Mouse (Mus musculus) liver, postnatal 0 days (tissue): ENCODE data around the gene Sept11. TPM values are rescaled to one million over a fixed set of nuclear protein-coding genes. Genes with fewer than 3 reads are reported as not detected.

Experiments
- ATAC-seq: fragments of 200-750 bp; cut with Nextera tagmentation; 2 replicates; pipeline ENCODE4 v1.8.0; 2017; ENCODE audit warnings: mild to moderate bottlenecking, moderate library complexity
- DNase-seq: peaks from one replicate; pipeline ENCODE4 v3.0.0-alpha.2; 2016
- H3K27ac ChIP-seq: fragments of 300-500 bp; sonication (generic); 2 replicates; pipeline ENCODE4 v1.5.1; 2014; ENCODE audit warnings: antibody characterized with exemption, moderate library complexity, mild to moderate bottlenecking, low read depth
- H3K27me3 ChIP-seq: fragments of 300-500 bp; sonication (generic); 2 replicates; pipeline ENCODE4 v1.6.1; 2014; ENCODE audit warnings: low read length, control low read depth, mixed read lengths; ENCODE audit not compliant: insufficient read depth
- H3K36me3 ChIP-seq: fragments of 300-500 bp; sonication (generic); replicated peaks from 2 replicates; pipeline ENCODE4 v1.6.1; 2014; ENCODE audit warnings: mild to moderate bottlenecking, control low read depth, low read length, moderate library complexity, mixed read lengths; ENCODE audit not compliant: insufficient read depth
- H3K4me1 ChIP-seq: fragments of 300-500 bp; sonication (generic); 2 replicates; pipeline ENCODE4 v1.6.1; 2014; ENCODE audit warnings: antibody characterized with exemption, mild to moderate bottlenecking, control low read depth; ENCODE audit not compliant: insufficient read depth
- H3K4me2 ChIP-seq: fragments of 300-500 bp; sonication (generic); 2 replicates; pipeline ENCODE4 v1.6.1; 2014; ENCODE audit warnings: low read depth, mild to moderate bottlenecking, low read length, moderate library complexity, mixed read lengths
- H3K4me3 ChIP-seq: fragments of 300-500 bp; sonication (generic); 2 replicates; pipeline ENCODE4 v1.5.1; 2014; ENCODE audit warnings: low read depth, low read length
- H3K9ac ChIP-seq: fragments of 300-500 bp; sonication (generic); replicated peaks from 2 replicates; pipeline ENCODE4 v1.6.1; 2014; ENCODE audit warnings: mild to moderate bottlenecking, moderate library complexity
- H3K9me3 ChIP-seq: fragments of 300-500 bp; sonication (generic); 2 replicates; pipeline ENCODE4 v1.6.1; 2016; ENCODE audit warnings: mild to moderate bottlenecking, control low read depth, low read length, mixed read lengths
- CTCF ChIP-seq: sonication (generic); IDR thresholded peaks from 2 replicates; pipeline ENCODE4 v1.5.1; 2016; ENCODE audit warnings: antibody characterized with exemption, low read depth
- EP300 ChIP-seq: IDR thresholded peaks from 2 replicates; pipeline ENCODE4 v1.6.1; 2016; ENCODE audit warnings: antibody characterized with exemption, low read depth, mild to moderate bottlenecking
- WGBS: fragments of 180-500 bp; shearing (Covaris S2); extraction: QIAGEN DNeasy Blood & Tissue Kit; methylation state at CpG from one replicate; pipeline ENCODE4 v1.1.7; 2014; ENCODE audit not compliant: insufficient replicate concordance; 5-methylcytosine and 5-hydroxymethylcytosine counted together
- polyA plus RNA-seq: library from polyadenylated mRNA; unstranded; fragments of >200 nt; fragmentation: Nextera tagmentation; extraction: Ambion mirVana; gene quantifications from 2 replicates; pipeline ENCODE4 v1.2.1, GENCODE M21; 2015

The Sept11 gene
- polyA plus RNA-seq, 1 experiment from 2014 or later, result 12.2 TPM

GRCm38 (mm10) chr5:93174675-93175074 is 81.4 kb downstream of the Sept11 start:
- no peaks in the 10 kb centered on the region for H3K9me3 ChIP-seq
- 79% methylated on average over 6 of the region's 6 CpGs for WGBS
- no peak overlapping the region for H3K9ac ChIP-seq
- ATAC-seq (no peak), DNase-seq (no peak)
- TF ChIP-seq CTCF, result no peak
- TF ChIP-seq EP300, result no peak
- no peak overlapping the region for H3K4me3 ChIP-seq
- peaks cover 17% of the 10 kb centered on the region for H3K36me3 ChIP-seq
- no peak overlapping the region for H3K27ac ChIP-seq
- H3K27me3 ChIP-seq, result no peaks in the 10 kb centered on the region
- H3K4me2 ChIP-seq, result no peak overlapping the region
- no peaks in the 10 kb centered on the region for H3K4me1 ChIP-seq

DNA sequence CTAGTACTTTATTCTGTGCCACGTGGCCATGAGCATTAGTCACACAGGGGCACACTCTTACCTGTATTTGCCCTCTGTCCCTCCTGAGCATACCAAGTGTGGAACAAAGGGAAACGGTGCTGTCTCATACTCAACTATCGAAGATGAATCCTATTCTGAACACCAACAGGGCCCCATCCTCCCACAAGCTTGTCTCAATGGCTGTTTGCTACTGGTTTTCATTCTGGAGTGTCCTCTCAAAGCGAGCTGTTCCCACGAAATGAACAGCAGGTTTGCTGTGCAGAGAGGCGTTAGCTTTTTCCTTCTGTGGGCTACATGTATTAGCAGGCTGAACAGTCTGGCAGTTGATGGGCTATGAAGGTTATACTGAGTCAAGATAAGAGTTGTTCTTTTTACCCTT is 85.4 kb downstream of the Sept11 start:
- H3K36me3 ChIP-seq, result peaks cover 23% of the 10 kb centered on the region
- TF ChIP-seq EP300, result no peak
- TF ChIP-seq CTCF, result no peak
- WGBS, result 74% methylated on average over 6 of the region's 6 CpGs
- no peak overlapping the region for H3K4me2 ChIP-seq
- no peak for ATAC-seq
- no peaks in the 10 kb centered on the region for H3K4me1 ChIP-seq
- no peak for DNase-seq
- H3K9ac ChIP-seq, result no peak overlapping the region
- no peaks in the 10 kb centered on the region for H3K9me3 ChIP-seq
- H3K27ac ChIP-seq, result no peak overlapping the region; the same call in 1 of the 2 replicates
- no peaks in the 10 kb centered on the region for H3K27me3 ChIP-seq
- no peak overlapping the region for H3K4me3 ChIP-seq

GRCm38 (mm10) chr5:93180252-93180651 is 87.0 kb downstream of the Sept11 start:
- 59% methylated on average over 2 of the region's 2 CpGs for WGBS
- TF ChIP-seq EP300 (no peak), CTCF (peak; percentile 69)
- Histone ChIP-seq H3K27ac (no peak overlapping the region), H3K4me3 (no peak overlapping the region), H3K36me3 (peaks cover 32% of the 10 kb centered on the region), H3K9ac (no peak overlapping the region), H3K4me1 (no peaks in the 10 kb centered on the region), H3K9me3 (no peaks in the 10 kb centered on the region), H3K27me3 (no peaks in the 10 kb centered on the region), H3K4me2 (no peak overlapping the region)
- ATAC-seq, result no peak
- no peak for DNase-seq

DNA sequence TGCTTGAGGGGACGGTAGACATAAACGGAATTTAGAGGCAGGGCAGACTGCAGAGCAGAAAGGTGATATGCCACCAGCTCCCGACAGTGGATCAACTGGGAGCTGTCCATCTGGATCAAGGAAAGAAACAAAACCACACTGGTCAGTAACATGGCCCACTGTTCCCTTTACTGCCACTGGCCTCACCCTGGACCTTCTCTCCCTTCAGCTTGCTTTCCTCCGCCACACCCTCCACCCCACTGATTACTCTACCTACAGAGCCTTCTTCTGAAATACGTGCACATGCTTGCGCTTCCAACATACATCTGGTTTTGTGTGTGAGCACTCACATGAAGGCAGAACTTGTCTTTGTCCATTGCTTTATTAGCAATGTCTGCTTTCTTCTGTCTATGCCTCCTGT is 90.1 kb downstream of the Sept11 start:
- no peaks in the 10 kb centered on the region for H3K9me3 ChIP-seq
- WGBS, result 98% methylated on average over 6 of the region's 6 CpGs
- no peak overlapping the region for H3K4me3 ChIP-seq
- H3K36me3 ChIP-seq, result peaks cover 53% of the 10 kb centered on the region
- no peaks in the 10 kb centered on the region for H3K27me3 ChIP-seq
- no peak overlapping the region for H3K4me2 ChIP-seq
- TF ChIP-seq CTCF (no peak), EP300 (no peak)
- no peak overlapping the region for H3K27ac ChIP-seq
- no peak overlapping the region for H3K9ac ChIP-seq
- DNase-seq (no peak), ATAC-seq (no peak)
- no peaks in the 10 kb centered on the region for H3K4me1 ChIP-seq

- H3K4me1 ChIP-seq, result no peaks in the 10 kb centered on the region
- H3K36me3 ChIP-seq, result peaks cover 56% of the 10 kb centered on the region
Observed at GRCm38 (mm10) chr5:93184548-93184947, 91.3 kb downstream of the Sept11 start.

DNA sequence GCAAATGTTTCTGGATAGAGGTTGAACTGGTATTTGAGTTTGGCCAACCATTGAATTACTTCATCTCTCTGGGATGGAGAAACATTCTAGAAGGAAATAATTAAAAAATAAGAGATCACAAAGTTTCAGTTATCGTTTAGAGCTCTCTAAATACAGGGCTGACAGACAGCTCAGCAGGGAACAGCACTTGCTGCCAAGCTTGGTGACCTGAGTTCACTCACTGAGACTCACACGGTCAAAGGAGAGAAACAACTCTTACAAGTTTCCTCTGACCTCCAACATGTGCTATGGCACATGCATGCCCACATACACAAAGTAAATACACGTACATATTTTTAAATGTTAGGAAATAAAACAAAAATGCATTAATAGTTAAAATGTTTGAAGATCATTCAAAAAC is 96.4 kb downstream of the Sept11 start:
- no peak for DNase-seq
- WGBS, result 80% methylated on average over 3 of the region's 3 CpGs

More at GRCm38 (mm10) chr5:93184548-93184947, 91.3 kb downstream of the Sept11 start:
- H3K27me3 ChIP-seq, result no peaks in the 10 kb centered on the region
- no peak for TF ChIP-seq CTCF
- TF ChIP-seq EP300, result no peak
- H3K4me2 ChIP-seq, result no peak overlapping the region
- no peak overlapping the region for H3K27ac ChIP-seq
- H3K4me3 ChIP-seq, result no peak overlapping the region
- 81% methylated on average over 6 of the region's 6 CpGs for WGBS
- H3K9ac ChIP-seq, result no peak overlapping the region
- DNase-seq, result no peak
- no peak for ATAC-seq
- no peaks in the 10 kb centered on the region for H3K9me3 ChIP-seq

GRCm38 (mm10) chr5:93190428-93190827 is 97.2 kb downstream of the Sept11 start:
- Histone ChIP-seq H3K27me3 (no peaks in the 10 kb centered on the region), H3K4me1 (no peaks in the 10 kb centered on the region), H3K4me3 (no peak overlapping the region), H3K9ac (no peak overlapping the region), H3K27ac (no peak overlapping the region), H3K9me3 (no peaks in the 10 kb centered on the region), H3K4me2 (no peak overlapping the region), H3K36me3 (peaks cover 34% of the 10 kb centered on the region)
- 90% methylated on average over 5 of the region's 5 CpGs for WGBS
- TF ChIP-seq EP300 (no peak), CTCF (no peak)
- DNase-seq, result no peak
- no peak for ATAC-seq

More for the DNA sequence above, 96.4 kb downstream of the Sept11 start:
- Histone ChIP-seq H3K4me1 (no peaks in the 10 kb centered on the region), H3K27me3 (no peaks in the 10 kb centered on the region), H3K9me3 (no peaks in the 10 kb centered on the region), H3K9ac (no peak overlapping the region), H3K4me2 (no peak overlapping the region), H3K27ac (no peak overlapping the region), H3K36me3 (peaks cover 37% of the 10 kb centered on the region), H3K4me3 (no peak overlapping the region)
- no peak for ATAC-seq
- TF ChIP-seq CTCF (no peak), EP300 (no peak)
